Mouse (Mus musculus) heart, postnatal 25 days (tissue): ENCODE measurements around the gene Rab8b. TPM values are rescaled to one million over a fixed set of nuclear protein-coding genes. Genes with fewer than 3 reads are reported as not detected.

Experiments used
- total RNA-seq, 2 experiments: library from RNA; stranded (reverse); gene quantifications; 2 replicates each; pipeline ENCODE4 v1.2.3; 2021

Gene Rab8b
- total RNA-seq, 2 experiments from 2014 or later: 8.9 to 9.9 TPM

Other genes with a start within 250 kb of the Rab8b start
- not detected for gene Car12, start 206.0 kb downstream of the Rab8b start, total RNA-seq
- gene Aph1b, start 124.2 kb downstream of the Rab8b start, total RNA-seq: 1 to 10 TPM; 5.6 to 6.4 TPM
- under 1 TPM in 1 of 2 experiments, not detected in 1; 0.11 TPM for gene Gm10647, start 122.6 kb downstream of the Rab8b start, total RNA-seq
- 1 to 10 TPM in 1 of 2 experiments, under 1 TPM in 1; 0.89 to 2.0 TPM for gene Aph1c, start 85.0 kb downstream of the Rab8b start, total RNA-seq
- gene Rps27l, start 26.4 kb upstream of the Rab8b start, total RNA-seq: 100 to 1,000 TPM; 180 to 195 TPM
- 10 to 100 TPM; 21.2 to 22.5 TPM for gene Lactb, start 55.8 kb upstream of the Rab8b start, total RNA-seq
- over 10,000 TPM; 12,975 to 13,062 TPM for gene Tpm1, start 129.7 kb upstream of the Rab8b start, total RNA-seq